Mouse (Mus musculus) forebrain, postnatal 0 days (tissue): ENCODE data around the gene Rasgef1b. TPM values are rescaled to one million over a fixed set of nuclear protein-coding genes. Genes with fewer than 3 reads are reported as not detected.

Experiments used
- ATAC-seq: fragments of 200-750 bp; cut with Nextera tagmentation; 2 replicates; pipeline ENCODE4 v1.8.0; 2017; ENCODE audit warnings: mild to moderate bottlenecking, moderate library complexity
- DNase-seq: peaks from one replicate; pipeline ENCODE4 v3.0.0-alpha.2; 2015
- H3K27ac ChIP-seq: fragments of 300-500 bp; sonication (generic); 2 replicates; pipeline ENCODE4 v1.5.1; 2014; ENCODE audit warnings: low read depth, mild to moderate bottlenecking, antibody characterized with exemption, low read length, moderate library complexity, mixed read lengths
- H3K27me3 ChIP-seq: fragments of 300-500 bp; sonication (generic); 2 replicates; pipeline ENCODE4 v1.6.1; 2014; ENCODE audit warnings: mild to moderate bottlenecking, low read length, mixed read lengths; ENCODE audit not compliant: insufficient read depth
- H3K36me3 ChIP-seq: fragments of 300-500 bp; sonication (generic); 2 replicates; pipeline ENCODE4 v1.6.1; 2014; ENCODE audit warnings: mild to moderate bottlenecking, moderate library complexity; ENCODE audit not compliant: insufficient read depth
- H3K4me1 ChIP-seq: fragments of 300-500 bp; sonication (generic); 2 replicates; pipeline ENCODE4 v1.6.1; 2014; ENCODE audit warnings: antibody characterized with exemption; ENCODE audit not compliant: insufficient read depth
- H3K4me2 ChIP-seq: fragments of 300-500 bp; sonication (generic); 2 replicates; pipeline ENCODE4 v1.6.1; 2014; ENCODE audit warnings: low read depth, mild to moderate bottlenecking, moderate library complexity
- H3K4me3 ChIP-seq: fragments of 300-500 bp; sonication (generic); 2 replicates; pipeline ENCODE4 v1.5.1; 2014; ENCODE audit warnings: low read depth, low read length, mixed read lengths
- H3K9ac ChIP-seq: fragments of 300-500 bp; sonication (generic); 2 replicates; pipeline ENCODE4 v1.6.1; 2014; ENCODE audit warnings: mild to moderate bottlenecking
- H3K9me3 ChIP-seq: fragments of 300-500 bp; sonication (generic); 2 replicates; pipeline ENCODE4 v1.6.1; 2016; ENCODE audit warnings: low read length
- CTCF ChIP-seq: sonication (generic); IDR thresholded peaks from 2 replicates; pipeline ENCODE4 v1.5.1; 2016; ENCODE audit warnings: antibody characterized with exemption, control low read depth, low read depth
- WGBS: fragments of 180-500 bp; shearing (Covaris S2); extraction: QIAGEN DNeasy Blood & Tissue Kit; methylation state at CpG from one replicate; pipeline ENCODE4 v1.1.7; 2014; 5-methylcytosine and 5-hydroxymethylcytosine counted together
- polyA plus RNA-seq: library from polyadenylated mRNA; unstranded; fragments of >200 nt; fragmentation: Nextera tagmentation; extraction: Ambion mirVana; gene quantifications from 2 replicates; pipeline ENCODE4 v1.2.1, GENCODE M21; 2015
- total RNA-seq: library from RNA; depleted of rRNA; stranded (reverse); fragments of >200 nt; gene quantifications from 2 replicates; pipeline ENCODE4 v1.2.3, GENCODE M21; 2014

Gene Rasgef1b
- total and polyA plus RNA-seq, 2 experiments from 2014 or later: 49.6 to 51.0 TPM

DNA sequence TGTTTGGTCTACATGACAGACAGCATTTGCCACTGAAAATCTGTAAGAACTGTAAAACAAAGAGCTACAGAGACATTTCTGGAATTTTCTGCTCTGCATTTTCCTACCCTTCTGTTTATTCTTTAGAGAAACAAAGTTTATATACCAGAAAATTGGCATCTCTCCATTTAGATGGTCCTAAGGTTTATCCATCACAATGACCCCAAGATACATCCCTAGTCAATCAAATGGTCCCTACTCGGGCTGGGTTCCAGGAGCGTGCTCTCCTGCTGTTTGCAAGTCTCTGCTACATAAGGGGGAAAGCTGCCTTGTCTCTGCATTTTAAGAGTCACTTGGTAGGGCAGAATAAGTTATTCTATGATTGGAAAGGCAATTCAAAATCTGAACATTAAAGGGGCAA, 44.8 kb downstream of the Rasgef1b start:
- Histone ChIP-seq H3K4me1 (no peaks in the 10 kb centered on the region), H3K36me3 (no peaks in the 10 kb centered on the region)

DNA sequence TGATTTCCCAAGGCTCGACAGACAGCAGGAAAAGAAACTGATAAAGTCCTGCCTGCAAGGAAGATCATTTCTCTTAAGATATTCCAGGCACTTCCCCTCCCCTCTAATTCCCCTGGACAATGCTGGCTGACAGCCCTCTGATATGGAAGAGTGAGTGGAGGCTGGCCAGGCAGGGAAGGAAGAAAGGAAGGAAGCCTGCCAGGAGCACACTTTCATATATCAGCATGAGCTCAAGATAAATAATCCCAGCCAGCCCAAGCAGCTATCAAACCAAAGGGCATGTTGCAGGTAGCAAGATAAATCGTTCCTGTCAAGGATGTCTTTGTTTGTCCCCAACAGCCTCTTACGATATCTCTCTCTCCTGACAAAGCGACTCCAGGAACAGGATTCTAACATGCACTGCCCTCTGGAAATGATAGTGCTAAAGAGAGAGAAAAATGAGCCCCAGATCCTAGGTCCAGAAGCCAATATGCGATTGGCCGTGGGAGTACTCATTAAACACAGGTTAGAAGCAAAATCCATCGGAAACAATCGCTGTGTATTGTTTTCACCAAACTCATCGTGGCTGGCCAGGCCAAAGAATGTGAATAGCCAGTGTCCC, 58.8 kb downstream of the Rasgef1b start:
- no peaks in the 10 kb centered on the region for H3K27me3 ChIP-seq
- ATAC-seq: no peak
- WGBS: 75% methylated on average over 9 of the region's 9 CpGs
- no peaks in the 10 kb centered on the region for H3K9me3 ChIP-seq
- no peak overlapping the region for H3K27ac ChIP-seq
- TF ChIP-seq CTCF: no peak
- no peak for DNase-seq
- no peak overlapping the region for H3K4me2 ChIP-seq
- no peak overlapping the region for H3K9ac ChIP-seq
- H3K4me3 ChIP-seq: no peak overlapping the region
- H3K4me1 ChIP-seq: no peaks in the 10 kb centered on the region
- H3K36me3 ChIP-seq: no peaks in the 10 kb centered on the region

More for the DNA sequence above, 44.8 kb downstream of the Rasgef1b start:
- no peaks in the 10 kb centered on the region for H3K27me3 ChIP-seq
- H3K9me3 ChIP-seq: no peaks in the 10 kb centered on the region
- ATAC-seq (no peak), DNase-seq (no peak)
- no peak overlapping the region for H3K4me3 ChIP-seq
- no peak overlapping the region for H3K27ac ChIP-seq
- no peak for TF ChIP-seq CTCF
- no peak overlapping the region for H3K4me2 ChIP-seq
- WGBS: 45% methylated on average over 2 of the region's 2 CpGs
- H3K9ac ChIP-seq: no peak overlapping the region

DNA sequence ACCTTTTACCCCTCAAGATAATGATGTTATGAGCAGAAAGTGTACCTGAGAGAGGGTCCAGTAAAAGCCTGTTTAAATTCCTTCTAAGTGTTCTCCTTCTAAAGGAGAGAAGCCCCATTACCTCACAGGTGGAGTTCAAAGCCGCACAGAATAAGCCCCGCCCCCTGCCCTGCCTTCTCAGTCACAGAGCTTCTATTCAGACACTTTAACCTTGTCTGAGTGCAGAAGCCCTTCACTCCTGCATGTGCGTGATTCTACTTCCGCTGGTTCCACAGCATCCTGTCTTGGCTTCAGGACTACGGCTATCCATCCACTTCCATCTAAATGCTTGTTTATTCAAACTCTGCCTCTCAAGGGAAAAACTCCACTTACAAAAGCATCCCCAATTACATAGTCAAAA, 72.8 kb downstream of the Rasgef1b start:
- ATAC-seq (no peak), DNase-seq (no peak)
- H3K4me1 ChIP-seq: no peaks in the 10 kb centered on the region
- no peaks in the 10 kb centered on the region for H3K27me3 ChIP-seq
- H3K4me3 ChIP-seq: no peak overlapping the region
- WGBS: 61% methylated on average over 5 of the region's 5 CpGs
- H3K4me2 ChIP-seq: no peak overlapping the region
- H3K9ac ChIP-seq: no peak overlapping the region
- no peaks in the 10 kb centered on the region for H3K36me3 ChIP-seq
- H3K9me3 ChIP-seq: no peaks in the 10 kb centered on the region
- no peak overlapping the region for H3K27ac ChIP-seq
- no peak for TF ChIP-seq CTCF

DNA sequence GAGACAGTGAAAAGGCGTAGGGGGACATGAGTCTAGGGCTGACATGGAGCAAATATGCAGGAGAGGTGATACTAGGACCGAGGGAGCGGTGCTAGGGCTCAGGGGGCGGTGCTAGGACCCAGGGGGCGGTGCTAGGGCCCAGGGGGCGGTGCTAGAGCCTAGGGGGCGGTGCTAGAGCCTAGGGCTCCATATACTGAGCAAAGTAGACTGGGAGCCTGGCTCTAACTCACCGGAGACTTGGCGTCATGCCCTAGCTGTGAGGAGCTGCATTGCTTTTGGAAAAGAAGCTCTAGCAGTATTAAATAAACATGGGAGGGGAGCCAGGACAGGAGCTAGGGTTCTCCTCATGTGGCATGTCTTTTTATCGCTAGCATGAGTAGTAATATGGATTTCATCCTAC, 75.9 kb downstream of the Rasgef1b start:
- WGBS: 71% methylated on average over 10 of the region's 10 CpGs
- H3K9me3 ChIP-seq: no peaks in the 10 kb centered on the region
- DNase-seq: no peak

DNA sequence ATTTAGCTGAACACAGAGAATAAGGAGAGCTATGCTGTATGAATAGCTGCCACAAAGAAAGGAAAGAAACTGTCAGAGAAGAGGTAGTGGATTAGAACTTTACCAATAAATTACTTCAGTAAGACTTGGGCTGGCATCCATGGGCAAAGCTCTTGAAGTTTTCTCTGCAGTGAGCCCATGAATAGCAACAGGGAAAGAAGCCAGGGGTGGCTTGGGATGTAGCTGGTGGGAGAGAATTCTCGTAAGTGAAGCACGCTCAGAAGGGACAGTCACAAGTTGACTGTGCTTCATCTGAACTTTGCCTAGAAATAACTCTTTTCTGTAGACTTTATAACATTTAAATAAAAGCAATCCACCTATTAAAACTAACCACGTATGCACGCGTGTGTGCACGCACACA, 87.5 kb downstream of the Rasgef1b start:
- Histone ChIP-seq H3K9ac (no peak overlapping the region), H3K4me2 (no peak overlapping the region), H3K27ac (no peak overlapping the region), H3K27me3 (no peaks in the 10 kb centered on the region), H3K4me3 (no peak overlapping the region), H3K4me1 (no peaks in the 10 kb centered on the region), H3K36me3 (no peaks in the 10 kb centered on the region), H3K9me3 (no peaks in the 10 kb centered on the region)
- DNase-seq (no peak), ATAC-seq (no peak)
- TF ChIP-seq CTCF: no peak
- WGBS: 75% methylated on average over 6 of the region's 6 CpGs

More for the DNA sequence above, 75.9 kb downstream of the Rasgef1b start:
- no peak overlapping the region for H3K27ac ChIP-seq
- no peaks in the 10 kb centered on the region for H3K27me3 ChIP-seq
- no peak overlapping the region for H3K4me3 ChIP-seq
- H3K9ac ChIP-seq: no peak overlapping the region
- no peaks in the 10 kb centered on the region for H3K4me1 ChIP-seq
- H3K36me3 ChIP-seq: no peaks in the 10 kb centered on the region
- H3K4me2 ChIP-seq: no peak overlapping the region
- ATAC-seq: no peak
- no peak for TF ChIP-seq CTCF

DNA sequence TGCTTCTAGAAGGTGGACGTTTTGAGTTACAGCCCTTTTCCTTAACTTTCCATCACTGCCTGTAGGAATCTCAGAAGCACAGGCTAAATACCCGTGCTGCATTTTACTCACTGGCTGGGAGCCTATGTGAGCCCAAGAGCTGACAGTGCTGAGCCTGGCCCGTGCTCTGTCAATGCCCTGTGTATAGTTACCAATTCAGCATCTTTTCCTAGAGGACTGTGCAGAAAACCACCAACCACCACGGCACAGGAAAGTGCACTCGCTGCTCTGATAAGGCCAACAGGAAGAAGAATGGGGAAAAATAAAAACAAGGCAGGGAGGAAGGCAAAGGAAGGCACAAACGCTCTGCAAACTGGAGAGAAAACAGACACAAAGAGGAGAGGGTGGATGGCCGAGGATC, 92.3 kb downstream of the Rasgef1b start:
- no peak for TF ChIP-seq CTCF
- no peak for ATAC-seq

DNA sequence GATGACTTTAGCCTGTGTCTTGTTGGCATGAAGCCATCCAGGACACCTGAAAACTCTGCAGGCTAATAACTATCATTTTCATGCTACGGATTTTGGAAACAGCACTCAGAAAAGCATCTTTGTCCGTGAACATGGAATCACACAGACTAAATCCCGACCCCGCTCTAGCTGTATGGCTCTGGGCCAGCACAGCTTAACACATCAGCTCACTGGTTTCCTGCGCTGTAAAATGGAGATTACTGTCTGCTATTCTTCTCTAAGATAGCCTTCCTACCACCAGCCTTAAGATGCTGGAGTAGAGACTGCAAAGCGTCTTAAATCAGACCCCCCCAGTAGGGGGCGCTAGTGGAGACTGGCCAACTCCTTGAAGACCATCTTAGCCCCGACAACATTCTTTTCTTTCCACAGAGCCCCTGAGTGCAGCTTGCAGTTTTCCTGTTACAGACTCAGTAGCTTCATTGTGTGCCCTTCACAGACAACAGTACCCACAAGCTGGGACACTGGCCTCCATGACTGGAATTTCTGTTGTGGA, 94.8 kb downstream of the Rasgef1b start:
- H3K36me3 ChIP-seq: no peaks in the 10 kb centered on the region
- 77% methylated on average over 8 of the region's 8 CpGs for WGBS
- ATAC-seq (no peak), DNase-seq (no peak)
- H3K4me1 ChIP-seq: no peaks in the 10 kb centered on the region
- no peak overlapping the region for H3K4me3 ChIP-seq
- peak; percentile 35 for TF ChIP-seq CTCF
- H3K4me2 ChIP-seq: no peak overlapping the region
- H3K27ac ChIP-seq: no peak overlapping the region
- H3K9ac ChIP-seq: no peak overlapping the region
- no peaks in the 10 kb centered on the region for H3K9me3 ChIP-seq
- no peaks in the 10 kb centered on the region for H3K27me3 ChIP-seq

More for the DNA sequence above, 92.3 kb downstream of the Rasgef1b start:
- H3K36me3 ChIP-seq: no peaks in the 10 kb centered on the region
- H3K4me1 ChIP-seq: no peaks in the 10 kb centered on the region
- no peak overlapping the region for H3K4me3 ChIP-seq
- H3K9me3 ChIP-seq: no peaks in the 10 kb centered on the region
- no peak overlapping the region for H3K27ac ChIP-seq
- no peak overlapping the region for H3K4me2 ChIP-seq
- 50% methylated on average over 7 of the region's 7 CpGs for WGBS
- H3K9ac ChIP-seq: no peak overlapping the region
- DNase-seq: no peak
- no peaks in the 10 kb centered on the region for H3K27me3 ChIP-seq
